Comparison of ENCODE assay signal across 39 mouse cellular contexts in genomic region chr4:123326087-123326486, GRCm38 (mm10). TPM values are rescaled to one million over a fixed set of nuclear protein-coding genes. Genes with fewer than 3 reads are reported as not detected.
A peak's percentile ranks its signal among the peaks of the same experiment; 100 is the strongest.
DNase-seq lines count a peak whose midpoint lies in the region; ATAC-seq and TF ChIP-seq lines count a peak whose summit lies in the region.
"Had no signal": no experiment of that assay in that cellular context is flagged by ENCODE, and none has a peak within 500 bp of the region (broad histone marks: within the 10 kb centered on the region; RNA-seq: fewer than 3 reads in every experiment).

No protein-coding gene starts in this region.

- no peak for TF ChIP-seq CTCF in lung, postnatal 0 days (IDR thresholded peaks at IDR 0.05)

- H3K4me1 ChIP-seq in forebrain, embryonic 14.5 days (ENCODE audit: control insufficient read depth, insufficient read depth, low read length) = no peaks in the 10 kb centered on the region
- no peaks in the 10 kb centered on the region for H3K4me1 ChIP-seq in forebrain, embryonic 16.5 days (replicated peaks; ENCODE audit: control insufficient read depth, insufficient read depth, low read length)
- H3K4me1 ChIP-seq in lung, embryonic 15.5 days = no peaks in the 10 kb centered on the region
- no peaks in the 10 kb centered on the region for H3K4me1 ChIP-seq in lung, postnatal 0 days (ENCODE audit: insufficient read depth, low read depth, low read length)
- H3K4me1 ChIP-seq in stomach, embryonic 15.5 days = no peaks in the 10 kb centered on the region
- H3K4me1 ChIP-seq: embryonic facial prominence, embryonic 12.5 days; forebrain, embryonic 15.5 days; limb, embryonic 13.5 days; liver, embryonic 12.5 days; neural tube, embryonic 12.5 days had no signal

- H3K9me3 ChIP-seq in forebrain, embryonic 14.5 days (replicated peaks; ENCODE audit: control insufficient read depth, low read length) = no peaks in the 10 kb centered on the region
- no peaks in the 10 kb centered on the region for H3K9me3 ChIP-seq in forebrain, embryonic 16.5 days (ENCODE audit: control insufficient read depth, low read length)
- H3K9me3 ChIP-seq in lung, embryonic 15.5 days = no peaks in the 10 kb centered on the region
- H3K9me3 ChIP-seq in lung, postnatal 0 days (ENCODE audit: low read length) = no peaks in the 10 kb centered on the region
- H3K9me3 ChIP-seq in stomach, embryonic 15.5 days = no peaks in the 10 kb centered on the region
- H3K9me3 ChIP-seq: embryonic facial prominence, embryonic 12.5 days; forebrain, embryonic 15.5 days; kidney, embryonic 15.5 days; limb, embryonic 13.5 days; liver, embryonic 12.5 days; neural tube, embryonic 12.5 days had no signal

- no peak overlapping the region for H3K27ac ChIP-seq in forebrain, embryonic 14.5 days (ENCODE audit: low read depth, low read length)
- no peak overlapping the region for H3K27ac ChIP-seq in forebrain, embryonic 16.5 days (ENCODE audit: low read length)
- H3K27ac ChIP-seq in lung, embryonic 15.5 days = no peak overlapping the region
- H3K27ac ChIP-seq in lung, postnatal 0 days (ENCODE audit: low read length) = no peak overlapping the region
- H3K27ac ChIP-seq in stomach, embryonic 15.5 days = no peak overlapping the region
- H3K27ac ChIP-seq: embryonic facial prominence, embryonic 12.5 days; forebrain, embryonic 15.5 days; kidney, embryonic 15.5 days; limb, embryonic 13.5 days; liver, embryonic 12.5 days; neural tube, embryonic 12.5 days had no signal

- H3K9ac ChIP-seq in forebrain, embryonic 14.5 days (ENCODE audit: low read length) = no peak overlapping the region
- H3K9ac ChIP-seq in forebrain, embryonic 16.5 days (replicated peaks; ENCODE audit: low read depth, low read length) = no peak overlapping the region
- no peak overlapping the region for H3K9ac ChIP-seq in lung, embryonic 15.5 days
- no peak overlapping the region for H3K9ac ChIP-seq in lung, postnatal 0 days (replicated peaks; ENCODE audit: low read depth)
- no peak overlapping the region for H3K9ac ChIP-seq in stomach, embryonic 15.5 days
- H3K9ac ChIP-seq: embryonic facial prominence, embryonic 12.5 days; forebrain, embryonic 15.5 days; kidney, embryonic 15.5 days; limb, embryonic 13.5 days; liver, embryonic 12.5 days; liver, postnatal 0 days; neural tube, embryonic 12.5 days had no signal

- H3K27me3 ChIP-seq in forebrain, embryonic 14.5 days (replicated peaks; ENCODE audit: control insufficient read depth, insufficient read depth, low read length) = peaks cover 5% of the 10 kb centered on the region
- H3K27me3 ChIP-seq in forebrain, embryonic 16.5 days (replicated peaks; ENCODE audit: control insufficient read depth, insufficient read depth, low read length) = peaks cover 4% of the 10 kb centered on the region
- H3K27me3 ChIP-seq in lung, embryonic 15.5 days = peaks cover 18% of the 10 kb centered on the region
- no peaks in the 10 kb centered on the region; the same call in 1 of the 2 replicates for H3K27me3 ChIP-seq in lung, postnatal 0 days (replicated peaks; ENCODE audit: insufficient read depth, low read length)
- H3K27me3 ChIP-seq in stomach, embryonic 15.5 days (replicated peaks) = peaks cover 12% of the 10 kb centered on the region
- H3K27me3 ChIP-seq: CH12.LX had no signal

- H3K4me3 ChIP-seq in forebrain, embryonic 14.5 days (ENCODE audit: low read depth, low read length) = no peak overlapping the region
- no peak overlapping the region for H3K4me3 ChIP-seq in forebrain, embryonic 16.5 days (replicated peaks; ENCODE audit: low read length)
- H3K4me3 ChIP-seq in lung, embryonic 15.5 days = no peak overlapping the region
- H3K4me3 ChIP-seq in lung, postnatal 0 days (ENCODE audit: low read depth, low read length) = no peak overlapping the region
- H3K4me3 ChIP-seq in stomach, embryonic 15.5 days (replicated peaks) = no peak overlapping the region
- H3K4me3 ChIP-seq: embryonic facial prominence, embryonic 12.5 days; forebrain, embryonic 15.5 days; kidney, embryonic 15.5 days; limb, embryonic 13.5 days; liver, embryonic 12.5 days; neural tube, embryonic 12.5 days had no signal

- no peak for TF ChIP-seq EP300 in lung, postnatal 0 days (IDR thresholded peaks at IDR 0.05)

- 80% methylated on average over 3 of the region's 3 CpGs for WGBS in forebrain, embryonic 14.5 days
- WGBS in forebrain, embryonic 16.5 days = 75% methylated on average over 3 of the region's 3 CpGs
- 63% methylated on average over 3 of the region's 3 CpGs for WGBS in lung, embryonic 15.5 days
- 62% methylated on average over 3 of the region's 3 CpGs for WGBS in lung, postnatal 0 days
- WGBS in stomach, embryonic 15.5 days = 72% methylated on average over 3 of the region's 3 CpGs

- DNase-seq in forebrain, embryonic 14.5 days (ENCODE audit: low spot score) = peak; percentile 33
- DNase-seq in lung, postnatal 0 days (ENCODE audit: low spot score) = no peak
- no peak for DNase-seq in layer of hippocampus, postnatal 36 days
- DNase-seq: adrenal gland, adult 8-10 months; B cell, adult 2 months; cerebellum, adult 18-20 months; embryo, embryonic 11 days; heart, postnatal 10 days; kidney, adult 18-20 months; kidney, postnatal 25 days; liver, postnatal 0 days; lung, postnatal 14 days; right cerebral cortex, postnatal 25 days; thymus, adult 18-20 months; thymus, postnatal 25 days had no signal

- no peak for ATAC-seq in forebrain, embryonic 14.5 days
- no peak for ATAC-seq in forebrain, embryonic 16.5 days
- 0 out of 2 replicates have a peak, but pooled peaks have one; percentile 17 for ATAC-seq in lung, embryonic 15.5 days (ENCODE audit: borderline replicate concordance, extremely low read depth, low FRiP score, low TSS enrichment)
- ATAC-seq in lung, postnatal 0 days = no peak
- ATAC-seq in megakaryocyte-erythroid progenitor cell, adult 5-6 weeks (replicated peaks; ENCODE audit: low FRiP score, low TSS enrichment, poor library complexity, severe bottlenecking) = peak; percentile 32; the same call in 1 of the 2 replicates
- ATAC-seq in stomach, embryonic 15.5 days (ENCODE audit: insufficient read depth, low FRiP score, low read depth) = peak; percentile 51
- ATAC-seq: activated CD4-positive, CD25-positive, alpha-beta regulatory T cell, adult 4 months; forebrain, embryonic 15.5 days; hindbrain, embryonic 16.5 days; liver, embryonic 12.5 days; liver, postnatal 0 days; midbrain, embryonic 16.5 days had no signal

- H3K36me3 ChIP-seq in forebrain, embryonic 14.5 days (ENCODE audit: control insufficient read depth, insufficient read depth, low read length) = no peaks in the 10 kb centered on the region
- no peaks in the 10 kb centered on the region for H3K36me3 ChIP-seq in forebrain, embryonic 16.5 days (ENCODE audit: control insufficient read depth, insufficient read depth)
- no peaks in the 10 kb centered on the region for H3K36me3 ChIP-seq in lung, embryonic 15.5 days
- H3K36me3 ChIP-seq in lung, postnatal 0 days (ENCODE audit: insufficient read depth, low read length) = no peaks in the 10 kb centered on the region
- H3K36me3 ChIP-seq in stomach, embryonic 15.5 days = no peaks in the 10 kb centered on the region
- H3K36me3 ChIP-seq: embryonic facial prominence, embryonic 12.5 days; forebrain, embryonic 15.5 days; kidney, embryonic 15.5 days; limb, embryonic 13.5 days; liver, embryonic 12.5 days; neural tube, embryonic 12.5 days had no signal

- H3K4me2 ChIP-seq in forebrain, embryonic 14.5 days (ENCODE audit: low read length) = no peak overlapping the region
- no peak overlapping the region for H3K4me2 ChIP-seq in forebrain, embryonic 16.5 days (ENCODE audit: low read length)
- H3K4me2 ChIP-seq in lung, embryonic 15.5 days = no peak overlapping the region
- no peak overlapping the region for H3K4me2 ChIP-seq in lung, postnatal 0 days (replicated peaks; ENCODE audit: low read depth, low read length)
- no peak overlapping the region for H3K4me2 ChIP-seq in stomach, embryonic 15.5 days
- H3K4me2 ChIP-seq: embryonic facial prominence, embryonic 12.5 days; forebrain, embryonic 15.5 days; kidney, embryonic 15.5 days; limb, embryonic 13.5 days; liver, embryonic 12.5 days; midbrain, embryonic 11.5 days; neural tube, embryonic 12.5 days had no signal

RNA-seq across cellular contexts. Expression of gene Oxct2a, which starts 2.7 kb away (rescaled TPM):
- polyA plus RNA-seq in forebrain, embryonic 14.5 days (2014; fragmentation: Nextera tagmentation; extraction: Ambion mirVana) = not detected in 2 replicates
- polyA plus RNA-seq in forebrain, embryonic 16.5 days (2015; fragmentation: Nextera tagmentation; extraction: Ambion mirVana) = not detected in 2 replicates
- polyA plus RNA-seq in lung, embryonic 15.5 days (2015; fragmentation: Nextera tagmentation; extraction: Ambion mirVana) = not detected in 2 replicates
- not detected in 2 replicates for polyA plus RNA-seq in lung, postnatal 0 days (2015; fragmentation: Nextera tagmentation; extraction: Ambion mirVana)
- total RNA-seq in megakaryocyte-erythroid progenitor cell, adult 5-6 weeks (2014; fragmentation: Nextera tagmentation) = not detected in 2 replicates
- total RNA-seq in megakaryocyte-erythroid progenitor cell, adult 5-6 weeks (2017) = not detected in 2 replicates
- polyA plus RNA-seq in stomach, embryonic 15.5 days (2015; fragmentation: Nextera tagmentation; extraction: Ambion mirVana) = not detected in 2 replicates
- under 1 TPM in 1 of 2 experiments, not detected in 1; 0.20 TPM for total RNA-seq in layer of hippocampus, postnatal 36 days (2021)
- total RNA-seq: adrenal gland, adult 8-10 months; gastrocnemius, postnatal 4 days; heart, postnatal 10 days; layer of hippocampus, adult 18-20 months; layer of hippocampus, postnatal 10 days; left cerebral cortex, postnatal 36 days; megakaryocyte progenitor cell, adult 5-6 weeks had no signal
- polyA plus RNA-seq: activated CD4-positive, CD25-positive, alpha-beta regulatory T cell, adult 4 months; embryonic facial prominence, embryonic 12.5 days; forebrain, embryonic 15.5 days; hindbrain, embryonic 11.5 days; intestine, embryonic 14.5 days; kidney, embryonic 15.5 days; limb, embryonic 13.5 days; liver, postnatal 0 days; midbrain, embryonic 11.5 days; midbrain, embryonic 16.5 days; neural tube, embryonic 12.5 days; stomach, embryonic 16.5 days had no signal

RNA-seq across cellular contexts. Expression of gene Bmp8a, which starts 17.0 kb away (rescaled TPM):
- polyA plus RNA-seq in forebrain, embryonic 14.5 days (2014; fragmentation: Nextera tagmentation; extraction: Ambion mirVana) = 0.09 TPM in 1 of 2 replicates, not detected in the other
- polyA plus RNA-seq in forebrain, embryonic 16.5 days (2015; fragmentation: Nextera tagmentation; extraction: Ambion mirVana) = 0.11 TPM in 2 replicates
- polyA plus RNA-seq in lung, embryonic 15.5 days (2015; fragmentation: Nextera tagmentation; extraction: Ambion mirVana) = 0.33 and 0.46 TPM in 2 replicates
- 0.44 and 0.61 TPM in 2 replicates for polyA plus RNA-seq in lung, postnatal 0 days (2015; fragmentation: Nextera tagmentation; extraction: Ambion mirVana)
- total RNA-seq in megakaryocyte-erythroid progenitor cell, adult 5-6 weeks (2014; fragmentation: Nextera tagmentation) = not detected in 2 replicates
- not detected in 2 replicates for total RNA-seq in megakaryocyte-erythroid progenitor cell, adult 5-6 weeks (2017)
- 0.37 and 0.40 TPM in 2 replicates for polyA plus RNA-seq in stomach, embryonic 15.5 days (2015; fragmentation: Nextera tagmentation; extraction: Ambion mirVana)
- not detected for total RNA-seq in layer of hippocampus, postnatal 36 days (2021)
- total RNA-seq: gastrocnemius, postnatal 4 days; layer of hippocampus, adult 18-20 months; layer of hippocampus, postnatal 10 days; left cerebral cortex, adult 8-10 months had no signal
- polyA plus RNA-seq: activated CD4-positive, CD25-positive, alpha-beta regulatory T cell, adult 4 months had no signal

Comparison
In these comparisons a context has a peak if more than half of its experiments do, and no peak if none do; other contexts are left out.
1. ATAC-seq: peak in lung, embryonic 15.5 days (single experiment), megakaryocyte-erythroid progenitor cell, adult 5-6 weeks (single experiment) and stomach, embryonic 15.5 days (single experiment); none in forebrain, embryonic 14.5 days (single experiment), forebrain, embryonic 16.5 days (single experiment) and lung, postnatal 0 days (single experiment).